Comparison of ENCODE assay signal across 11 mouse cellular contexts in genomic region chr19:43886371-43887099, GRCm38 (mm10). TPM values are rescaled to one million over a fixed set of nuclear protein-coding genes. Genes with fewer than 3 reads are reported as not detected.
A peak's percentile ranks its signal among the peaks of the same experiment; 100 is the strongest.
DNase-seq lines count a peak whose midpoint lies in the region; ATAC-seq and TF ChIP-seq lines count a peak whose summit lies in the region.
"Had no signal": no experiment of that assay in that cellular context is flagged by ENCODE, and none has a peak within 500 bp of the region (broad histone marks: within the 10 kb centered on the region; RNA-seq: fewer than 3 reads in every experiment).

No protein-coding gene starts in this region.

- H3K27ac ChIP-seq in liver, adult 2 months (replicated peaks; ENCODE audit: insufficient read depth, low read depth, low read length), result peak overlapping the region; percentile 96
- H3K27ac ChIP-seq in liver, embryonic 12.5 days, result no peak overlapping the region
- H3K27ac ChIP-seq in ES-Bruce4 (ENCODE audit: insufficient read depth, low read length), result peak overlapping the region; percentile 24; the same call in 1 of the 2 replicates
- H3K27ac ChIP-seq in bone marrow macrophage, adult 2 months (ENCODE audit: insufficient read depth, low read depth, low read length), result 0 out of 2 replicates have a peak overlapping the region, but pooled peaks have one; percentile 8
- H3K27ac ChIP-seq: heart, adult 2 months; midbrain, embryonic 13.5 days had no signal

- TF ChIP-seq CTCF in liver, adult 2 months (IDR thresholded peaks at IDR 0.05; ENCODE audit: low read depth, low read length), result no peak
- no peak for TF ChIP-seq CTCF in ES-Bruce4 (IDR thresholded peaks at IDR 0.05; ENCODE audit: low read depth, low read length)
- TF ChIP-seq CTCF in bone marrow macrophage, adult 2 months (IDR thresholded peaks at IDR 0.05; ENCODE audit: low read depth, low read length), result no peak

- peak; percentile 52 for DNase-seq in liver, adult 2 months (ENCODE audit: extremely low read depth, low read depth, low spot score)
- DNase-seq in kidney, postnatal 36 days, result peak; percentile 23 to 42
- no peak for DNase-seq in gastrocnemius, postnatal 36 days
- no peak for DNase-seq in layer of hippocampus, postnatal 10 days (ENCODE audit: low spot score in 2 of 2)
- DNase-seq in frontal cortex, postnatal 14 days (ENCODE audit: low spot score in 2 of 2), result no peak
- DNase-seq: cerebellum, postnatal 25 days; heart, adult 2 months had no signal

- peaks cover 60% of the 10 kb centered on the region; the same call in 1 of the 2 replicates for H3K79me2 ChIP-seq in liver, adult 2 months (ENCODE audit: control insufficient read depth, insufficient read depth, low read length)

- no peak overlapping the region for H3K4me2 ChIP-seq in liver, embryonic 12.5 days
- H3K4me2 ChIP-seq: midbrain, embryonic 13.5 days had no signal

- no peak for TF ChIP-seq POLR2A in liver, adult 2 months (IDR thresholded peaks at IDR 0.05; ENCODE audit: extremely low read depth, insufficient read depth, low read length)
- no peak for TF ChIP-seq POLR2A in ES-Bruce4 (IDR thresholded peaks at IDR 0.05; ENCODE audit: insufficient read depth, low read length)
- no peak for TF ChIP-seq POLR2A in bone marrow macrophage, adult 2 months (IDR thresholded peaks at IDR 0.05; ENCODE audit: borderline replicate concordance, low read depth, low read length)

- H3K9me3 ChIP-seq in liver, embryonic 12.5 days (replicated peaks), result no peaks in the 10 kb centered on the region
- H3K9me3 ChIP-seq in ES-Bruce4 (replicated peaks; ENCODE audit: control insufficient read depth, insufficient read depth, low read length, poor library complexity, severe bottlenecking), result no peaks in the 10 kb centered on the region
- H3K9me3 ChIP-seq: midbrain, embryonic 13.5 days had no signal

- 47% methylated on average over 12 of the region's 12 CpGs for WGBS in liver, adult 2 months
- WGBS in liver, embryonic 12.5 days (ENCODE audit: insufficient replicate concordance), result 68% methylated on average over 12 of the region's 12 CpGs

- TF ChIP-seq EP300 in ES-Bruce4 (IDR thresholded peaks at IDR 0.05; ENCODE audit: insufficient read depth, low read depth, low read length), result no peak

- peak overlapping the region; percentile 79 for H3K4me3 ChIP-seq in liver, adult 2 months (ENCODE audit: insufficient read depth, low read depth, low read length)
- H3K4me3 ChIP-seq in liver, embryonic 12.5 days, result no peak overlapping the region
- H3K4me3 ChIP-seq in ES-Bruce4 (ENCODE audit: low read depth, low read length), result no peak overlapping the region
- no peak overlapping the region for H3K4me3 ChIP-seq in bone marrow macrophage, adult 2 months (ENCODE audit: insufficient read depth, low read length)
- H3K4me3 ChIP-seq: heart, adult 2 months; midbrain, embryonic 13.5 days had no signal

- H3K36me3 ChIP-seq in liver, adult 2 months (ENCODE audit: control insufficient read depth, insufficient read depth, low read length), result peaks cover 5% of the 10 kb centered on the region; the same call in 1 of the 2 replicates
- H3K36me3 ChIP-seq in liver, embryonic 12.5 days, result no peaks in the 10 kb centered on the region; the same call in 1 of the 2 replicates
- H3K36me3 ChIP-seq in ES-Bruce4 (ENCODE audit: control insufficient read depth, insufficient read depth, low read length, poor library complexity, severe bottlenecking), result no peaks in the 10 kb centered on the region
- H3K36me3 ChIP-seq: midbrain, embryonic 13.5 days had no signal

- no peaks in the 10 kb centered on the region for H3K27me3 ChIP-seq in liver, adult 2 months (ENCODE audit: control insufficient read depth, insufficient read depth, low read length)
- no peaks in the 10 kb centered on the region for H3K27me3 ChIP-seq in liver, embryonic 12.5 days (replicated peaks)
- H3K27me3 ChIP-seq in ES-Bruce4 (ENCODE audit: control insufficient read depth, insufficient read depth, low read length, poor library complexity, severe bottlenecking), result no peaks in the 10 kb centered on the region
- H3K27me3 ChIP-seq: midbrain, embryonic 13.5 days had no signal

- intact Hi-C loops in gastrocnemius, postnatal 36 days (cut with DNase I), result no loop called here

- H3K4me1 ChIP-seq in liver, adult 2 months (ENCODE audit: control insufficient read depth, insufficient read depth, low read length), result peaks cover 21% of the 10 kb centered on the region
- peaks cover 13% of the 10 kb centered on the region; the same call in 1 of the 2 replicates for H3K4me1 ChIP-seq in liver, embryonic 12.5 days
- H3K4me1 ChIP-seq in ES-Bruce4 (ENCODE audit: control insufficient read depth, insufficient read depth, low read length), result no peaks in the 10 kb centered on the region
- H3K4me1 ChIP-seq in bone marrow macrophage, adult 2 months (ENCODE audit: control insufficient read depth, insufficient read depth, low read length), result peaks cover 26% of the 10 kb centered on the region

- no peak for ATAC-seq in liver, embryonic 12.5 days
- ATAC-seq: midbrain, embryonic 13.5 days had no signal

- H3K9ac ChIP-seq in liver, adult 2 months (ENCODE audit: low read depth, low read length), result peak overlapping the region; percentile 72
- H3K9ac ChIP-seq in liver, embryonic 12.5 days, result no peak overlapping the region
- no peak overlapping the region for H3K9ac ChIP-seq in ES-Bruce4 (ENCODE audit: low read depth, poor library complexity, severe bottlenecking)
- H3K9ac ChIP-seq: midbrain, embryonic 13.5 days had no signal

RNA-seq across cellular contexts. Expression of gene Dnmbp, which starts 53.5 kb away (rescaled TPM):
- 23.3 and 24.7 TPM in 2 replicates for total RNA-seq in liver, adult 2 months (2014; rRNA removed)
- 15.5 and 15.6 TPM in 2 replicates for polyA plus RNA-seq in liver, adult 2 months (2012; rRNA removed)
- polyA plus RNA-seq in liver, embryonic 12.5 days (2016; fragmentation: Nextera tagmentation; extraction: Ambion mirVana), result 3.9 and 4.2 TPM in 2 replicates
- polyA plus RNA-seq in ES-Bruce4 (2011; ENCODE audit: insufficient read depth, insufficient read length, low read depth, missing spikeins), result 18.3 and 18.6 TPM in 2 replicates
- polyA plus RNA-seq in bone marrow macrophage, adult 2 months (2012; ENCODE audit: insufficient read depth, insufficient read length, missing spikeins), result 10.2 and 13.5 TPM in 2 replicates
- total RNA-seq in gastrocnemius, postnatal 36 days (2021), result 1 to 10 TPM; 8.3 to 9.7 TPM
- 10 to 100 TPM in 1 of 2 experiments, 1 to 10 TPM in 1; 8.6 to 11.4 TPM for total RNA-seq in layer of hippocampus, postnatal 10 days (2021)

Comparison
In these comparisons a context has a peak if more than half of its experiments do, and no peak if none do; other contexts are left out.
1. DNase-seq: peak in liver, adult 2 months (single experiment) and kidney, postnatal 36 days (2 of 2); none in gastrocnemius, postnatal 36 days (0 of 2), layer of hippocampus, postnatal 10 days (0 of 2) and frontal cortex, postnatal 14 days (0 of 2).